ENCODE assay signal across 17 mouse cellular contexts in genomic region chr19:24902256-24902655, GRCm38 (mm10). TPM values are rescaled to one million over a fixed set of nuclear protein-coding genes. Genes with fewer than 3 reads are reported as not detected.
"Had no signal": no experiment of that assay in that cellular context is flagged by ENCODE, and none has a peak within 500 bp of the region (broad histone marks: within the 10 kb centered on the region; RNA-seq: fewer than 3 reads in every experiment).

No protein-coding gene starts in this region.

- DNase-seq: kidney, adult 2 months; kidney, postnatal 14 days; layer of hippocampus, adult 9-11 months; layer of hippocampus, postnatal 36 days; liver; lung, adult 2 months; lung, postnatal 36 days; thymus, adult 18-20 months; thymus, postnatal 14 days had no signal

- H3K4me3 ChIP-seq: kidney, embryonic 15.5 days; limb, embryonic 12.5 days; midbrain, embryonic 15.5 days; neural tube, embryonic 12.5 days; stomach, embryonic 15.5 days had no signal

- H3K36me3 ChIP-seq: kidney, embryonic 15.5 days; limb, embryonic 12.5 days; midbrain, embryonic 15.5 days; neural tube, embryonic 12.5 days; stomach, embryonic 15.5 days had no signal

- H3K27ac ChIP-seq: kidney, embryonic 15.5 days; limb, embryonic 12.5 days; liver, embryonic 14.5 days; midbrain, embryonic 15.5 days; neural tube, embryonic 12.5 days; stomach, embryonic 15.5 days had no signal

- H3K9me3 ChIP-seq: kidney, embryonic 15.5 days; limb, embryonic 12.5 days; midbrain, embryonic 15.5 days; neural tube, embryonic 12.5 days; stomach, embryonic 15.5 days had no signal

- ATAC-seq: lung, postnatal 0 days; midbrain, embryonic 15.5 days had no signal

- H3K9ac ChIP-seq: kidney, embryonic 15.5 days; limb, embryonic 12.5 days; liver, embryonic 14.5 days; midbrain, embryonic 15.5 days; neural tube, embryonic 12.5 days; stomach, embryonic 15.5 days had no signal

- H3K4me2 ChIP-seq: kidney, embryonic 15.5 days; limb, embryonic 12.5 days; midbrain, embryonic 15.5 days; neural tube, embryonic 12.5 days; stomach, embryonic 15.5 days had no signal

RNA-seq across cellular contexts. Expression of gene Foxd4, which starts 1.3 kb away (rescaled TPM):
- polyA plus RNA-seq: kidney, adult 2 months; kidney, embryonic 15.5 days; large intestine, adult 2 months; limb, embryonic 12.5 days; liver, embryonic 14.5 days; neural tube, embryonic 12.5 days; stomach, embryonic 15.5 days had no signal
